Mouse (Mus musculus) gastrocnemius, adult 8-10 months (tissue): ENCODE data around the gene Ttc22. TPM values are rescaled to one million over a fixed set of nuclear protein-coding genes. Genes with fewer than 3 reads are reported as not detected.
A peak's percentile ranks its signal among the peaks of the same experiment; 100 is the strongest.

Experiments
- DNase-seq, 2 experiments: peaks; one replicate each; pipeline ENCODE4 v3.0.0; 2022; ENCODE audit warnings: low spot score in 2 of 2
- total RNA-seq, 4 experiments: library from RNA; stranded (reverse); gene quantifications; 2 replicates each; pipeline ENCODE4 v1.2.4; 2022

Ttc22 gene
- total RNA-seq, 4 experiments from 2014 or later: not detected

DNA sequence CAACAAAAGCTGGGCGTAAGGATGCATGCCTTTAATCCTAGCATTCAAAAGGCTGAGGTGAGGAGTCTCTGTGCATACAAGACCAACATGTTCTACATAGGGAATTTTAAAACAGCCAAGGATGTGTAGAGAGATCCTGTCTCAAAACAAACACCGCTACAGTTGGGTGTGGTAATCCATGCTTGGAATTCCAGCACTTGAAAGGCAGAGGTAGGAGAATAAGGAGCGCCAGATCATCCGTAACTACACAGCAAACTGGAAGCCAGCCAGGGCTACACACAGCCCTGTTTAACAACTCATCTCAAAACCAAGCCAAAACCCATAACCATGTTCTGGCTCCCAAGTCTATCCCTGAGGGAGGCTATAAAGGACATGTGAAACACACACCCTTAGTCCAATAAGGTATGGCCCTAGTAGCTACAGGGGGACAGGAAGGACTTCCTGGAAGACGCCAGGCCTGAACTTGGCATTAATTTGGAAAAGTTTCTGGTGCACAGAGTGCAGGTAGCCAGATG, 41.8 kb downstream of the Ttc22 start:
- no peak for DNase-seq

DNA sequence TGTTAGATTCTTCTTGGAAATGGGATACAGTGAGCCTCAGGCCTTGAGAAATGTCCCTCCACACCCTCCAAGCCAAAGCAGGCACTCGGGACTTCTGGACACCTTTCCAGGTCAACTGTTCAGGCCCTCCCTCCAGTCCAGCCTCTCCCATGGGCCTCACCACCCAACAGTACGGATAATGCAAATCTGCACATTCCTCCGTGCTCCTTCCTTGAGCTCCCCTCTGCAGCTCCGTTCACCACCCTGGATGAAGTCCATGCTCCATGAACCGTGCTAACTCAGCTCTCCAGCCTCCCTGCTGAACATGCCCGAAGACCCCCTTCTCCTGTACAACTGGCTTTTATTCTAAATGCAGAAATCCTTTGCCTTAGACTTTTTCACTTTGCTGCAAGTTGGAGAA, 42.5 kb downstream of the Ttc22 start:
- DNase-seq: no peak

DNA sequence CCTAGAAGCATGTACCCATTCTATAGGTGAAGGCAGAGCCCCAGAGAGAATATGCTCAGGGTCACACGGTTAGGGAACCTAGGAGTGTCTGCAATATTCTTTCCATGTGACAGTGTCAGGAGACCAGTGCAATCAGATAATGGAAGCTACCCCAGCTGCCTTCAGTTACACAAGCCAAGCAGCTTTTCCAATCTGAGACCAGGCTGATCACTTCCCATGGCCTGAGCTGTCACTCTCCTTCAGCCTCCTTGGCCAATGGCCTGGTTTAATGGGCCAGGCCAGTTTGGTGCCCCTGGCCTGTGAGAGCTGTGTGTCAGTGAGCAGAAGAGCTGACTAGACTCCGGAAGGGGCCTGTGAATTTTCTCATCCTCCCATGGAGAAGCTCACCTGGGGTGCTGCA, 43.0 kb downstream of the Ttc22 start:
- no peak for DNase-seq

DNA sequence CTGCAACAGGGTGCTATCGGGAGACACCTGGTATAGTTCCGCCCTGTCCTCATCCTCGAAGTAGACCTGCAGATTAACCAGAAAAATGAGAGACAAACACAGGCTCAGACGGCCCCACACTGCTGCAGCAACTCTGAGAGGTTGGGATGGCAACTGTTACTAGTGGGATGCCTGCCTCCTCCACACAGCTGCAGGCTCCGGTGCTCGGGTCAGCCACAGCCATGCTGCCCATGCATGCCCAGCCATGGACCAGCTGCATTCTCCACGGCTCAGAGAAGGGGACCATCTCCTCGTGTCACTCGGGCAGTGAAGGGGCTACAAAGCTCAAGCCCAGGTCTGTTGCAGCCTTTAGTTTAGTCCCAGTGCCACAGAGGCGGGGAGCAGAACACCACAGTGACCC, 43.4 kb downstream of the Ttc22 start:
- no peak for DNase-seq

DNA sequence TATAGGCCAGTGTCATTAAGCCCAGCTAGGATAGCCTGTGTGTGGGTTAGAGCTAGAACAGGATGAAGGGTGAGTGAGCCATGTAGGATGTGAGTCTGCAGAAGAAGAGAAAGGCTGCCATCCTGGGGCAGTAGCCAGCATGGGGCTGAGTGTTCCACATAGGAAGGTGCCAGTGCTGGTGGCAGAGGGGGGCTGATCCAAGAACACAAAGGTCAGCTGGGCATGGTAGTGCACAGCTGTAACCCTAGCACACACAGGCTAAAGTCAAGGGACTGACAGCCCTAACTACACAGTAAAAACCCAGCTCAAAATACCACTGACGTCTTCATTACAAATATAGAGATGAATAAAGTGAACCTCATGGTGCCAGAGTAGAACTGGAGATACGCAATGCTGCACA, 44.3 kb downstream of the Ttc22 start:
- peak; percentile 69 to 77 for DNase-seq

DNA sequence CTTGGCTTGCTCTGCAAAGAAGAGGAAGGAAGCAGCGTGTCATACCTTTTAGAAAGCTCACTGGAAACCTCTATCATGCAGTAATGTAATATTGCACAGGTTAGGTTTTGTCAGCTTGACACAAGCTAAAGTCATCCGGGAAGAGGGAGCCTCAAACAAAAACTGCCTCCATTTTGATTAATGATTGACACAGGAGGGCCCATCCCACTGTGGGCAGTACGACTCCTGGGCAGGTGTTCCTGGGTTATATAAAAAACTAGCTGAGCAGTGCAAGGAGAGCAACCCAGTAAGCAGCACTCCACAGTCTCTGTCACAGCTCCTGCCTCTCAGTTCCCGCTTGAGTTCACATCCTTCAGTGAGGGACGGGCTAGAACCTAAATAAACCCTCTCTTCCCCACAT, 54.5 kb downstream of the Ttc22 start:
- no peak for DNase-seq

DNA sequence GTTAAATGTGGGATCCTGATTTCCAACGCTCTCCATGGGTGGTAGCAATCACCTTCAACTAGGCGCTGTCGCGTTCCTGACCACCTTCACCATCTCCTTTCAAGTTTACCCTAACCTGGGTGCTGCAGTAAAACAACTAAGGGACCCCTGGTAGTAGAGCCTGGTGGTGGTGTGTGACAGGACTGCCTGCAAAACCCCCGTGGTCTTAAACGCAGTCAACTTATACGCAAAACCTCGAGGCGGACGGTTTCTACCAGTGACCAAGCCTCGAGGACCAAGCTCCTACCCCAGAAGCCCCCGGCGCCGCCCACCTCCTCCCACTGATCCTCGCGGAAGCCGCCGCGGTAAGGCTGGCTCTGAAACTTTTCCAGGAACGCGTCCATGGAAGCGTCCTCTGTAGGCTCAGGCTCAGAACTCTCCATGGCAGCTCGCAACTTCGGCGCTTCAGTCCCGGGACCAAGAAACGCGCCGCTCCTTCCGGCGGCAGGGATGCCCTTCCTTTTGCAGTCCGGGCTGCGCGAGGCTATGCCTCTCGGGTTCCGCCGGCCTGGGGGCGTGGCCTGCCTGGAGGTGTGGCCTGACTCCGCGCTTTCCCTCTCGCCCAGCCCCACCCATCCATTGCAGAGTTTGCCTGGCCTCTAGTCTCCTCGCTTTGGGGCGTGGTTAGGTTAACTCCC, 56.3 kb downstream of the Ttc22 start, which contains the start of gene Ttc4:
Ttc4 (minus strand) TSS at position 503 of the 677 bp plus-strand sequence.
- DNase-seq: peak; percentile 77 to 84

DNA sequence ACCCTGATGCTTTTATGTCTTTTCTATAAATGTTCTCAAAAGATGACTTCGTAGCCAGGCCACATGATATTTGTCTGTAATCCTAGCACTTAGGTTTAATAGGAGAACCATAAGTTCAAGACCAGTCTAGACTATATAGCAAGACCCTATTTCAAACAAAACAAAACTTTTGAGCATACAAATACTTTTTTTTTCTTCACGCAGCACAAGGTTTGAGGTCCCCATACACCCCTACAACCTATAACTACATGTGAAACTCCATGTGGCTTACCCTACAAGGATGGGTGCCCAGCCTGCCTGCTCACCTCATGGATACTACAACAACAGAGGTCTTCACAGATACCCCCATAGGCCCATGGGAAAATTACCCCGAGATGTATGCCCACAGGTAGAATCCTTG, 56.9 kb downstream of the Ttc22 start:
- DNase-seq: no peak

DNA sequence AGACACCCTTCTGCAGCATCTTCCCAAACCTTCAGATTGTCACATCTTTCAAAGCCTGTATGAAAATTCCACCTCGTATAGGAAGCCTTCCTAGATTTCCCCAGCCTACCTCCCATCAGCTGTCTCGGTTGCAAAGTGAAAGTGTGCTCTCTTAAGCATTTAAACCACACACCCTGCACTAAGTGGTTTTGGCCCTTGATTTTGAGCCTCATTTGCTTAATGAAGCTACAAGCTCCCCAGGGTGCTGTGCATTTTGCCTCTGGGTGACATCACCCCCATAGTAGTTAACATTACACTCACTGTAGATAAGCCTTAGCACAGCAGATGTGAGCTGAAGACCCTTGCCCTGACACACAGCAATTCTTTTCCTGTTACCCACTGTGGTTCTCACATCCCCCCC, 58.7 kb downstream of the Ttc22 start:
- no peak for DNase-seq

DNA sequence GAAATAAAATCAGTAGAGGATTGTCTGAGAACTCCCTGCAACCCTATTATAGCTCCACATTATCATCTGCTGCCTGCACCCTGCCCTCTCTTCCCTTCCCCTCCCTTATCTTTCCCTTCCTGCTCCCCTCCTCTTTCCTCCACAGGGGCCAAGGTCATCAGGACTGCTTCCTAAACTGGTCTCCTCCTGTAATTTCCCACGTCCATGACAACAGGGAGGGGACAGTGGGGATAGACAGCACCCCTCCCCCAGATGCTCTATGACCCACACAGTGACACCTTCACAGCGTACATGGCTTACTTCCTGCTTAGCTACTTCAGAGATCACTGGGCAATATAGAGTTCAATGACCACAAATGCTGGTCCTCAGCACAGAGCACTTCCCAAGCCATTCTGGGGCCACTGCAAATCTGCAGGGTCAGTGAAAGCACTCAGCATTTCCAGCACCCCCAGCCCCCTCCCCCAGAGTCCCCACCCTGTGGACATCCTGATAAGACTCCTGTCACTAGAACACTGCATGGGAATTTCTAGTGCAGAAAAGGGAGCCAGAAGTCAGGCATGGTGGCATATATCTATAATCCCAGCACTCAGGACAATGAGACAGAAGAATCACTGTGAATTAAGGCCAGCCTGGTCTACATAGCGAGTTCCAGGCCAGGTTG, 66.5 kb downstream of the Ttc22 start:
- DNase-seq: no peak

Other genes starting within 250 kb of the Ttc22 start
- not detected for gene Pcsk9, start 158.1 kb upstream of the Ttc22 start, total RNA-seq
- gene Bsnd, start 130.1 kb upstream of the Ttc22 start, total RNA-seq: under 1 TPM in 1 of 4 experiments, not detected in 3; 0.09 TPM
- gene Dhcr24, start 61.4 kb upstream of the Ttc22 start, total RNA-seq: 1 to 10 TPM; 1.2 to 2.5 (median 1.8) TPM
- not detected for gene Lexm, start 5.2 kb upstream of the Ttc22 start, total RNA-seq
- gene Pars2, start 28.6 kb downstream of the Ttc22 start, total RNA-seq: 1 to 10 TPM; 1.7 to 5.9 (median 3.7) TPM
- gene Ttc4, start 56.5 kb downstream of the Ttc22 start, total RNA-seq: 10 to 100 TPM; 21.9 to 28.7 (median 26.4) TPM
- gene Mroh7, start 108.5 kb downstream of the Ttc22 start, total RNA-seq: under 1 TPM in 2 of 4 experiments, not detected in 2; 0.12 to 0.19 TPM
- not detected for gene Fam151a, start 111.5 kb downstream of the Ttc22 start, total RNA-seq
- 10 to 100 TPM in 2 of 4 experiments, 1 to 10 TPM in 2; 9.1 to 12.9 (median 10.1) TPM for gene Acot11, start 182.6 kb downstream of the Ttc22 start, total RNA-seq